Mouse (Mus musculus) embryonic facial prominence, embryonic 11.5 days (tissue): ENCODE measurements around the gene Zfp820. TPM values are rescaled to one million over a fixed set of nuclear protein-coding genes. Genes with fewer than 3 reads are reported as not detected.

Experiments
- polyA plus RNA-seq: library from polyadenylated mRNA; unstranded; fragments of >200 nt; fragmentation: Nextera tagmentation; extraction: Ambion mirVana; gene quantifications from 2 replicates; pipeline ENCODE4 v1.2.1, GENCODE M21; 2014

The Zfp820 gene
- polyA plus RNA-seq, 1 experiment from 2014 or later = 12.0 TPM

Other genes with a start within 250 kb of the Zfp820 start
- gene Zfp983, start 195.1 kb downstream of the Zfp820 start, polyA plus RNA-seq = 5.6 and 7.5 TPM in 2 replicates
- 9.4 and 11.0 TPM in 2 replicates for gene Gm10226, start 153.9 kb downstream of the Zfp820 start, polyA plus RNA-seq
- 26.0 and 29.8 TPM in 2 replicates for gene Zfp760, start 138.0 kb downstream of the Zfp820 start, polyA plus RNA-seq
- 6.1 and 6.7 TPM in 2 replicates for gene Zfp229, start 115.0 kb downstream of the Zfp820 start, polyA plus RNA-seq
- 8.3 and 10.8 TPM in 2 replicates for gene Zfp995, start 64.2 kb upstream of the Zfp820 start, polyA plus RNA-seq
- gene Zfp942, start 116.7 kb upstream of the Zfp820 start, polyA plus RNA-seq = 29.4 and 30.9 TPM in 2 replicates
- gene Zfp943, start 116.8 kb upstream of the Zfp820 start, polyA plus RNA-seq = 23.2 and 24.1 TPM in 2 replicates